Mouse (Mus musculus): ENCODE results near the gene Oas1d. TPM values are rescaled to one million over a fixed set of nuclear protein-coding genes. Genes with fewer than 3 reads are reported as not detected.

Gene Oas1d
- polyA plus RNA-seq, 1 experiment from 2014 or later, result 0.07 TPM

GRCm38 (mm10) chr5:120966156-120966555, 51.8 kb downstream of the Oas1d start:
- Histone ChIP-seq H3K27me3 (ENCODE audit: control insufficient read depth, insufficient read depth, low read length) (no peaks in the 10 kb centered on the region), H3K4me1 (replicated peaks; ENCODE audit: control insufficient read depth, insufficient read depth) (no peaks in the 10 kb centered on the region), H3K27ac (replicated peaks) (no peak overlapping the region), H3K4me3 (ENCODE audit: low read depth, low read length) (no peak overlapping the region), H3K36me3 (ENCODE audit: control insufficient read depth, insufficient read depth, low read length) (no peaks in the 10 kb centered on the region), H3K9me3 (ENCODE audit: control insufficient read depth, low read length) (no peaks in the 10 kb centered on the region), H3K9ac (ENCODE audit: low read length) (no peak overlapping the region), H3K4me2 (replicated peaks; ENCODE audit: low read depth) (no peak overlapping the region)
- no peak for TF ChIP-seq CTCF (IDR thresholded peaks at IDR 0.05; ENCODE audit: low read depth)
- no peak for TF ChIP-seq EP300 (optimal IDR thresholded peaks at IDR 0.05)
- DNase-seq (ENCODE audit: low spot score) (no peak), ATAC-seq (ENCODE audit: low FRiP score, low TSS enrichment) (no peak)
- WGBS, result 81% methylated on average over 4 of the region's 4 CpGs

GRCm38 (mm10) chr5:120966894-120967293, 52.6 kb downstream of the Oas1d start:
- Histone ChIP-seq H3K4me3 (ENCODE audit: low read depth, low read length) (no peak overlapping the region), H3K4me2 (replicated peaks; ENCODE audit: low read depth) (no peak overlapping the region), H3K27me3 (ENCODE audit: control insufficient read depth, insufficient read depth, low read length) (no peaks in the 10 kb centered on the region), H3K27ac (replicated peaks) (no peak overlapping the region), H3K9me3 (ENCODE audit: control insufficient read depth, low read length) (no peaks in the 10 kb centered on the region), H3K9ac (ENCODE audit: low read length) (no peak overlapping the region), H3K4me1 (replicated peaks; ENCODE audit: control insufficient read depth, insufficient read depth) (no peaks in the 10 kb centered on the region), H3K36me3 (ENCODE audit: control insufficient read depth, insufficient read depth, low read length) (no peaks in the 10 kb centered on the region)
- DNase-seq (ENCODE audit: low spot score), result no peak
- no peak for ATAC-seq (ENCODE audit: low FRiP score, low TSS enrichment)
- no peak for TF ChIP-seq CTCF (IDR thresholded peaks at IDR 0.05; ENCODE audit: low read depth)
- no peak for TF ChIP-seq EP300 (optimal IDR thresholded peaks at IDR 0.05)
- WGBS, result 86% methylated on average over 8 of the region's 8 CpGs

- no peaks in the 10 kb centered on the region for H3K4me1 ChIP-seq (replicated peaks; ENCODE audit: control insufficient read depth, insufficient read depth)
- 63% methylated on average over 13 of the region's 13 CpGs for WGBS
- H3K4me3 ChIP-seq (ENCODE audit: low read depth, low read length), result no peak overlapping the region
- H3K36me3 ChIP-seq (ENCODE audit: control insufficient read depth, insufficient read depth, low read length), result no peaks in the 10 kb centered on the region
- no peak overlapping the region for H3K27ac ChIP-seq (replicated peaks)
- ATAC-seq (ENCODE audit: low FRiP score, low TSS enrichment) (no peak), DNase-seq (ENCODE audit: low spot score) (no peak)
- no peak overlapping the region for H3K4me2 ChIP-seq (replicated peaks; ENCODE audit: low read depth)
- H3K9me3 ChIP-seq (ENCODE audit: control insufficient read depth, low read length), result no peaks in the 10 kb centered on the region
- no peak overlapping the region for H3K9ac ChIP-seq (ENCODE audit: low read length)
- TF ChIP-seq CTCF (IDR thresholded peaks at IDR 0.05; ENCODE audit: low read depth), result no peak
- no peak for TF ChIP-seq EP300 (optimal IDR thresholded peaks at IDR 0.05)
- H3K27me3 ChIP-seq (ENCODE audit: control insufficient read depth, insufficient read depth, low read length), result no peaks in the 10 kb centered on the region
Observed at GRCm38 (mm10) chr5:120967355-120968133, 53.2 kb downstream of the Oas1d start.

- no peaks in the 10 kb centered on the region for H3K36me3 ChIP-seq (ENCODE audit: control insufficient read depth, insufficient read depth, low read length)
- H3K27me3 ChIP-seq (ENCODE audit: control insufficient read depth, insufficient read depth, low read length), result no peaks in the 10 kb centered on the region
- no peak overlapping the region for H3K27ac ChIP-seq (replicated peaks)
- WGBS, result 66% methylated on average over 4 of the region's 4 CpGs
- ATAC-seq (ENCODE audit: low FRiP score, low TSS enrichment) (no peak), DNase-seq (ENCODE audit: low spot score) (no peak)
- no peak overlapping the region for H3K4me3 ChIP-seq (ENCODE audit: low read depth, low read length)
- H3K9ac ChIP-seq (ENCODE audit: low read length), result no peak overlapping the region
- H3K9me3 ChIP-seq (ENCODE audit: control insufficient read depth, low read length), result no peaks in the 10 kb centered on the region
- TF ChIP-seq CTCF (IDR thresholded peaks at IDR 0.05; ENCODE audit: low read depth), result no peak
- no peak for TF ChIP-seq EP300 (optimal IDR thresholded peaks at IDR 0.05)
- no peaks in the 10 kb centered on the region for H3K4me1 ChIP-seq (replicated peaks; ENCODE audit: control insufficient read depth, insufficient read depth)
- H3K4me2 ChIP-seq (replicated peaks; ENCODE audit: low read depth), result no peak overlapping the region
Observed at GRCm38 (mm10) chr5:120968134-120968532, 53.8 kb downstream of the Oas1d start.

- no peaks in the 10 kb centered on the region for H3K27me3 ChIP-seq (ENCODE audit: control insufficient read depth, insufficient read depth, low read length)
- H3K4me1 ChIP-seq (replicated peaks; ENCODE audit: control insufficient read depth, insufficient read depth), result no peaks in the 10 kb centered on the region
- TF ChIP-seq EP300 (optimal IDR thresholded peaks at IDR 0.05) (no peak), CTCF (IDR thresholded peaks at IDR 0.05; ENCODE audit: low read depth) (no peak)
- no peak overlapping the region for H3K27ac ChIP-seq (replicated peaks)
- H3K9ac ChIP-seq (ENCODE audit: low read length), result no peak overlapping the region
- no peaks in the 10 kb centered on the region for H3K36me3 ChIP-seq (ENCODE audit: control insufficient read depth, insufficient read depth, low read length)
- WGBS, result 85% methylated on average over 8 of the region's 8 CpGs
- no peak overlapping the region for H3K4me2 ChIP-seq (replicated peaks; ENCODE audit: low read depth)
- no peaks in the 10 kb centered on the region for H3K9me3 ChIP-seq (ENCODE audit: control insufficient read depth, low read length)
- DNase-seq (ENCODE audit: low spot score), result no peak
- no peak for ATAC-seq (ENCODE audit: low FRiP score, low TSS enrichment)
- H3K4me3 ChIP-seq (ENCODE audit: low read depth, low read length), result no peak overlapping the region
Observed at GRCm38 (mm10) chr5:120968799-120969198, 54.5 kb downstream of the Oas1d start.

GRCm38 (mm10) chr5:120969703-120970102, 55.4 kb downstream of the Oas1d start:
- H3K4me1 ChIP-seq (replicated peaks; ENCODE audit: control insufficient read depth, insufficient read depth), result no peaks in the 10 kb centered on the region
- no peak overlapping the region for H3K4me3 ChIP-seq (ENCODE audit: low read depth, low read length)
- TF ChIP-seq EP300 (optimal IDR thresholded peaks at IDR 0.05) (no peak), CTCF (IDR thresholded peaks at IDR 0.05; ENCODE audit: low read depth) (no peak)
- H3K27me3 ChIP-seq (ENCODE audit: control insufficient read depth, insufficient read depth, low read length), result no peaks in the 10 kb centered on the region
- ATAC-seq (ENCODE audit: low FRiP score, low TSS enrichment) (no peak), DNase-seq (ENCODE audit: low spot score) (no peak)
- no peak overlapping the region for H3K4me2 ChIP-seq (replicated peaks; ENCODE audit: low read depth)
- H3K27ac ChIP-seq (replicated peaks), result no peak overlapping the region
- no peak overlapping the region for H3K9ac ChIP-seq (ENCODE audit: low read length)
- no peaks in the 10 kb centered on the region for H3K36me3 ChIP-seq (ENCODE audit: control insufficient read depth, insufficient read depth, low read length)
- WGBS, result 44% methylated on average over 4 of the region's 4 CpGs
- H3K9me3 ChIP-seq (ENCODE audit: control insufficient read depth, low read length), result no peaks in the 10 kb centered on the region

Other genes starting within 250 kb of the Oas1d start
- gene Dtx1, start 202.6 kb upstream of the Oas1d start, polyA plus RNA-seq (2015; fragmentation: Nextera tagmentation; extraction: Ambion mirVana), result 2.0 and 3.1 TPM in 2 replicates
- 0.59 and 0.74 TPM in 2 replicates for gene Oas2, start 164.7 kb upstream of the Oas1d start, polyA plus RNA-seq (2015; fragmentation: Nextera tagmentation; extraction: Ambion mirVana)
- 0.40 and 0.41 TPM in 2 replicates for gene Oas3, start 136.9 kb upstream of the Oas1d start, polyA plus RNA-seq (2015; fragmentation: Nextera tagmentation; extraction: Ambion mirVana)
- not detected in 2 replicates for gene Oas1e, start 119.0 kb upstream of the Oas1d start, polyA plus RNA-seq (2015; fragmentation: Nextera tagmentation; extraction: Ambion mirVana)
- gene Oas1c, start 102.0 kb upstream of the Oas1d start, polyA plus RNA-seq (2015; fragmentation: Nextera tagmentation; extraction: Ambion mirVana), result 1.1 and 1.2 TPM in 2 replicates
- not detected in 2 replicates for gene Oas1f, start 67.2 kb upstream of the Oas1d start, polyA plus RNA-seq (2015; fragmentation: Nextera tagmentation; extraction: Ambion mirVana)
- not detected in 2 replicates for gene Oas1h, start 53.1 kb upstream of the Oas1d start, polyA plus RNA-seq (2015; fragmentation: Nextera tagmentation; extraction: Ambion mirVana)
- gene Oas1g, start 26.9 kb upstream of the Oas1d start, polyA plus RNA-seq (2015; fragmentation: Nextera tagmentation; extraction: Ambion mirVana), result 4.7 and 5.1 TPM in 2 replicates
- 15.5 and 16.1 TPM in 2 replicates for gene Oas1a, start 7.0 kb upstream of the Oas1d start, polyA plus RNA-seq (2015; fragmentation: Nextera tagmentation; extraction: Ambion mirVana)
- gene Rph3a, start 95.6 kb downstream of the Oas1d start, polyA plus RNA-seq (2015; fragmentation: Nextera tagmentation; extraction: Ambion mirVana), result 0.04 and 0.06 TPM in 2 replicates

Measured in stomach, postnatal 0 days (tissue).